9 mouse cellular contexts compared by ENCODE assay signal in the genomic region with DNA sequence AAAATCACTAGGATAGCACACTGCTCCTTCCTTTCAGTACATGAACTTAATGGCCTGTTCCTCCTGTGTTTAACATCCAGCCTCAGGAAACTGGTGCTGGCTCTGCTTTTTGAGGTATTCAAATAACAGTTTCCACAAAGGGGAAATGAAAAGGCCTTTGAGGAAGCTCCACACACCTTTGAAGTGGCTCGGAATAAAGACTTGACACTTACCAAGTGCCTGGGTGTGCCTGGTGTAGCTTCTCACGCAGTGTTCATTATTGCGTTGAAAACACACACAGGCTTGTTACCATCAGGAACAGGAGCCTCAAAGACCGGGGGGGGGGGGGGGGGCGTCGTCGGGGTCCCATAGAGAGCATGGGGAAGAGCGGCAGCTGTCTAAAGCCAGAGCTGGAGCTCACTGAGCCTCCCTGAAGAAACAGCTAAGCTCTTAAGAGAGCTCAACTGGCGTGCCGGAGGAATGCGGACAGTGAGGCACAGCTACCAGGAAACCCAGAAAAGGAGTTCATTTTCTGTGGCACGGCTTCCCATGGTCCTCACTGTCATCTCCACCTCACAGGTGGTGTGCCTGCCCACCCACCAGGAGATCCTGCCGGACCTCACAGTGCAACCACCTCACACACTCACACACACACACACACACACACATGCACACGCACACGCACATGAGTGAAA.
DNase-seq lines count a peak whose midpoint lies in the region; ATAC-seq and TF ChIP-seq lines count a peak whose summit lies in the region.
"Had no signal": no experiment of that assay in that cellular context is flagged by ENCODE, and none has a peak within 500 bp of the region (broad histone marks: within the 10 kb centered on the region; RNA-seq: fewer than 3 reads in every experiment).

No protein-coding gene starts in this region.

- H3K27ac ChIP-seq in kidney, postnatal 0 days = peak overlapping the region; percentile 4; the same call in 1 of the 2 replicates
- H3K27ac ChIP-seq in kidney, adult 2 months (ENCODE audit: insufficient read depth, low read depth, low read length) = no peak overlapping the region
- H3K27ac ChIP-seq in CH12.LX (ENCODE audit: insufficient read depth, low read depth) = no peak overlapping the region
- peak overlapping the region; percentile 82; the same call in 1 of the 2 replicates for H3K27ac ChIP-seq in forebrain, postnatal 0 days (ENCODE audit: low read depth, low read length)
- H3K27ac ChIP-seq in midbrain, embryonic 16.5 days (ENCODE audit: low read length) = peak overlapping the region; percentile 65

- H3K36me3 ChIP-seq in kidney, postnatal 0 days (ENCODE audit: insufficient read depth, low read length) = no peaks in the 10 kb centered on the region
- no peaks in the 10 kb centered on the region for H3K36me3 ChIP-seq in kidney, adult 2 months (ENCODE audit: control insufficient read depth, insufficient read depth, low read length)
- no peaks in the 10 kb centered on the region for H3K36me3 ChIP-seq in CH12.LX (replicated peaks in 1 of 2; ENCODE audit: control insufficient read depth in 1 of 2, insufficient read depth in 1 of 2, low read length in 1 of 2)
- no peaks in the 10 kb centered on the region for H3K36me3 ChIP-seq in forebrain, postnatal 0 days (ENCODE audit: insufficient read depth)
- no peaks in the 10 kb centered on the region for H3K36me3 ChIP-seq in midbrain, embryonic 16.5 days (ENCODE audit: control insufficient read depth, insufficient read depth, low read length)

- TF ChIP-seq POLR2A in kidney, adult 2 months (IDR thresholded peaks at IDR 0.05; ENCODE audit: low read depth, low read length) = no peak
- TF ChIP-seq POLR2A in CH12.LX (IDR thresholded peaks at IDR 0.05; ENCODE audit: low read depth, low read length) = no peak

- H3K4me1 ChIP-seq in kidney, postnatal 0 days (replicated peaks; ENCODE audit: insufficient read depth, low read length) = peaks cover 11% of the 10 kb centered on the region
- no peaks in the 10 kb centered on the region for H3K4me1 ChIP-seq in kidney, adult 2 months (ENCODE audit: control insufficient read depth, insufficient read depth, low read length)
- H3K4me1 ChIP-seq in CH12.LX (ENCODE audit: control insufficient read depth in 1 of 2, insufficient read depth in 2 of 2) = peaks cover 5 to 34% of the 10 kb centered on the region in 2 experiments; a peak in 3 of 4 replicates
- H3K4me1 ChIP-seq in forebrain, postnatal 0 days (ENCODE audit: insufficient read depth) = peaks cover 46% of the 10 kb centered on the region
- peaks cover 75% of the 10 kb centered on the region for H3K4me1 ChIP-seq in midbrain, embryonic 16.5 days (ENCODE audit: control insufficient read depth, insufficient read depth, low read length)

- H3K79me2 ChIP-seq in CH12.LX (replicated peaks; ENCODE audit: control insufficient read depth, extremely low read depth, insufficient read depth, poor library complexity, severe bottlenecking) = no peaks in the 10 kb centered on the region

- peak; percentile 58; the same call in 1 of the 2 replicates for TF ChIP-seq EP300 in CH12.LX (IDR thresholded peaks at IDR 0.05; ENCODE audit: low read length)

- ATAC-seq in kidney, postnatal 0 days (replicated peaks; ENCODE audit: low FRiP score, low read depth) = no peak
- ATAC-seq in forebrain, postnatal 0 days = no peak
- ATAC-seq in midbrain, embryonic 16.5 days = 0 out of 2 replicates have a peak, but pooled peaks have one; percentile 33

- no peak for DNase-seq in kidney, postnatal 0 days (ENCODE audit: low spot score)
- DNase-seq in kidney, adult 2 months = no peak
- DNase-seq in CH12.LX (ENCODE audit: extremely low read depth) = peak; percentile 65
- DNase-seq in forebrain, postnatal 0 days = no peak
- no peak for DNase-seq in adrenal gland, postnatal 10 days
- DNase-seq in adrenal gland, adult (ENCODE audit: inconsistent age in 2 of 2, low spot score in 1 of 2) = no peak
- DNase-seq in ovary, postnatal 14 days (ENCODE audit: low spot score) = no peak

- no peak for TF ChIP-seq CTCF in kidney, postnatal 0 days (IDR thresholded peaks at IDR 0.05; ENCODE audit: low read depth)
- TF ChIP-seq CTCF in kidney, adult 2 months (conservative IDR thresholded peaks at IDR 0.05; ENCODE audit: insufficient read depth, insufficient read length, low read depth, low read length) = no peak
- TF ChIP-seq CTCF in CH12.LX (conservative IDR thresholded peaks at IDR 0.05 in 1 of 2, IDR thresholded peaks at IDR 0.05 in 1 of 2; ENCODE audit: low read depth in 2 of 2, low read length in 2 of 2) = no peak
- TF ChIP-seq CTCF in forebrain, postnatal 0 days (IDR thresholded peaks at IDR 0.05; ENCODE audit: low read depth) = no peak

- dilution Hi-C loops in CH12.LX (cut with MboI; ENCODE audit: extremely low pct_ligation_motif_present, extremely low pct_unique_long_range_greater_than_20kb, low sequenced_read_pairs) = no loop called here

- in situ Hi-C loops in CH12.LX (cut with MboI; ENCODE audit: low pct_ligation_motif_present, low pct_unique_long_range_greater_than_20kb, low sequenced_read_pairs) = loop anchor here (25.0 kb wide), 1 partner anchor 188 kb away; no protein-coding TSS in a partner anchor

- H3K9ac ChIP-seq in kidney, postnatal 0 days (ENCODE audit: low read depth, low read length) = no peak overlapping the region
- no peak overlapping the region for H3K9ac ChIP-seq in CH12.LX (ENCODE audit: insufficient read depth, low read depth)
- no peak overlapping the region for H3K9ac ChIP-seq in forebrain, postnatal 0 days
- H3K9ac ChIP-seq in midbrain, embryonic 16.5 days (ENCODE audit: low read depth, low read length) = no peak overlapping the region

- WGBS in kidney, postnatal 0 days = 36% methylated on average over 12 of the region's 15 CpGs
- 36% methylated on average over 15 of the region's 15 CpGs for WGBS in kidney, adult 2 months
- WGBS in forebrain, postnatal 0 days = 25% methylated on average over 15 of the region's 15 CpGs
- 19% methylated on average over 11 of the region's 15 CpGs for WGBS in midbrain, embryonic 16.5 days

- no peaks in the 10 kb centered on the region for H3K9me3 ChIP-seq in kidney, postnatal 0 days (replicated peaks; ENCODE audit: low read length)
- H3K9me3 ChIP-seq in CH12.LX (replicated peaks; ENCODE audit: low read length) = no peaks in the 10 kb centered on the region
- H3K9me3 ChIP-seq in forebrain, postnatal 0 days (ENCODE audit: low read length) = no peaks in the 10 kb centered on the region
- H3K9me3 ChIP-seq in midbrain, embryonic 16.5 days (replicated peaks; ENCODE audit: control insufficient read depth, low read length, poor library complexity, severe bottlenecking) = no peaks in the 10 kb centered on the region
- H3K9me3 ChIP-seq: megakaryocyte, embryonic 14.5 days had no signal

- TF ChIP-seq RAD21 in CH12.LX (IDR thresholded peaks at IDR 0.05; ENCODE audit: low read depth, low read length) = no peak

- H3K4me3 ChIP-seq in kidney, postnatal 0 days (replicated peaks; ENCODE audit: low read depth, low read length) = no peak overlapping the region
- H3K4me3 ChIP-seq in kidney, adult 2 months (ENCODE audit: insufficient read depth, low read depth, low read length) = no peak overlapping the region
- H3K4me3 ChIP-seq in CH12.LX (replicated peaks in 1 of 3; ENCODE audit: low read depth in 2 of 3, low read length in 2 of 3, poor library complexity in 1 of 3) = no peak overlapping the region
- no peak overlapping the region for H3K4me3 ChIP-seq in forebrain, postnatal 0 days (ENCODE audit: low read depth, low read length)
- no peak overlapping the region for H3K4me3 ChIP-seq in midbrain, embryonic 16.5 days (ENCODE audit: low read depth, low read length)
- H3K4me3 ChIP-seq: megakaryocyte, embryonic 14.5 days had no signal

- no peak overlapping the region for H3K4me2 ChIP-seq in kidney, postnatal 0 days (ENCODE audit: low read length)
- peak overlapping the region; percentile 11; the same call in 1 of the 2 replicates for H3K4me2 ChIP-seq in CH12.LX (ENCODE audit: insufficient read depth, low read depth, poor library complexity, severe bottlenecking)
- no peak overlapping the region for H3K4me2 ChIP-seq in forebrain, postnatal 0 days (ENCODE audit: low read depth)
- no peak overlapping the region for H3K4me2 ChIP-seq in midbrain, embryonic 16.5 days (ENCODE audit: low read length)

- H3K27me3 ChIP-seq in kidney, postnatal 0 days (ENCODE audit: insufficient read depth, low read length) = no peaks in the 10 kb centered on the region
- no peaks in the 10 kb centered on the region for H3K27me3 ChIP-seq in kidney, adult 2 months (replicated peaks; ENCODE audit: control insufficient read depth, insufficient read depth, low read length)
- peaks cover 14% of the 10 kb centered on the region for H3K27me3 ChIP-seq in CH12.LX (replicated peaks)
- no peaks in the 10 kb centered on the region for H3K27me3 ChIP-seq in forebrain, postnatal 0 days (ENCODE audit: insufficient read depth, low read length)
- H3K27me3 ChIP-seq in midbrain, embryonic 16.5 days (ENCODE audit: control insufficient read depth, insufficient read depth, low read depth, low read length) = no peaks in the 10 kb centered on the region; the same call in 1 of the 2 replicates

TF ChIP-seq in CH12.LX, 34 proteins besides CTCF, POLR2A, EP300 and RAD21:
- TF ChIP-seq BHLHE40 (IDR thresholded peaks at IDR 0.05; ENCODE audit: low read depth, low read length) = peak; percentile 26; the same call in 1 of the 2 replicates
- TF ChIP-seq JUN (IDR thresholded peaks at IDR 0.05; ENCODE audit: insufficient read depth, low read depth, low read length) = no peak
- no peak for TF ChIP-seq MXI1 (IDR thresholded peaks at IDR 0.05; ENCODE audit: low read depth, low read length)
- TF ChIP-seq POLR2AphosphoS2 (IDR thresholded peaks at IDR 0.05; ENCODE audit: low read depth, low read length) = no peak
- no peak for TF ChIP-seq ETS1 (conservative IDR thresholded peaks at IDR 0.05; ENCODE audit: low read depth, low read length)
- peak; percentile 54; the same call in 1 of the 2 replicates for TF ChIP-seq IRF4 (IDR thresholded peaks at IDR 0.05; ENCODE audit: low read depth, low read length)
- TF ChIP-seq UBTF (IDR thresholded peaks at IDR 0.05; ENCODE audit: low read depth, low read length) = no peak
- no peak for TF ChIP-seq ZC3H11A (IDR thresholded peaks at IDR 0.05; ENCODE audit: low read depth, low read length)

Comparison
In these comparisons a context has a peak if more than half of its experiments do, and no peak if none do; other contexts are left out.
1. H3K27ac ChIP-seq: peak in kidney, postnatal 0 days (single experiment), forebrain, postnatal 0 days (single experiment) and midbrain, embryonic 16.5 days (single experiment); none in kidney, adult 2 months (single experiment) and CH12.LX (single experiment).